Mouse (Mus musculus): ENCODE results near the gene Rtn1.
A peak's percentile ranks its signal among the peaks of the same experiment; 100 is the strongest.

GRCm38 (mm10) chr12:72427722-72428126 is 18.9 kb upstream of the Rtn1 start:
- 0 out of 2 replicates have a peak, but pooled peaks have one; percentile 26 for TF ChIP-seq CTCF (IDR thresholded peaks at IDR 0.05; ENCODE audit: low read depth, low read length)
- no peak for TF ChIP-seq POLR2AphosphoS5 (IDR thresholded peaks at IDR 0.05; ENCODE audit: insufficient replicate concordance, low read depth, low read length)
- no peak for TF ChIP-seq GATA2 (IDR thresholded peaks at IDR 0.05; ENCODE audit: borderline replicate concordance, low read depth, low read length)
